Mouse (Mus musculus) MEL (cell line): ENCODE measurements around the gene Matn4. TPM values are rescaled to one million over a fixed set of nuclear protein-coding genes. Genes with fewer than 3 reads are reported as not detected.
A peak's percentile ranks its signal among the peaks of the same experiment; 100 is the strongest.

Experiments
- DNase-seq: peaks from one replicate; pipeline ENCODE4 v3.0.0; 2011; ENCODE audit warnings: low read depth, low spot score
- H3K27ac ChIP-seq: 2 replicates; pipeline ENCODE4 v1.5.1; 2012; ENCODE audit warnings: low read depth, mild to moderate bottlenecking, control low read depth, low read length, moderate library complexity; ENCODE audit not compliant: control insufficient read depth
- H3K27me3 ChIP-seq, 2 experiments: fragments of 150-350 bp in 1 of 2; sonication (generic) in 1 of 2; 2 replicates each; pipeline ENCODE4 v1.6.1; 2012; ENCODE audit warnings: low read length in 2 of 2, mild to moderate bottlenecking in 2 of 2, improper control_type of control experiment in 1 of 2, moderate library complexity in 1 of 2; ENCODE audit not compliant: insufficient read depth in 2 of 2, control insufficient read depth in 1 of 2
- H3K36me3 ChIP-seq, 2 experiments: 2 replicates each; pipeline ENCODE4 v1.6.1; 2012 to 2014; ENCODE audit warnings: low read length in 2 of 2, improper control_type of control experiment in 1 of 2, inconsistent platforms in 1 of 2, mild to moderate bottlenecking in 1 of 2; ENCODE audit not compliant: insufficient read depth in 2 of 2, control insufficient read depth in 1 of 2
- H3K4me1 ChIP-seq, 2 experiments: fragments of 150-350 bp in 1 of 2; sonication (generic) in 1 of 2; 2 replicates each; pipeline ENCODE4 v1.6.1; 2012; ENCODE audit warnings: low read length in 2 of 2, improper control_type of control experiment in 1 of 2, mild to moderate bottlenecking in 1 of 2; ENCODE audit not compliant: insufficient read depth in 2 of 2, control insufficient read depth in 1 of 2
- H3K4me3 ChIP-seq, 2 experiments: fragments of 150-350 bp in 1 of 2; sonication (generic) in 1 of 2; 2 replicates each; pipeline ENCODE4 v1.5.1; 2012; ENCODE audit warnings: low read depth in 2 of 2, low read length in 2 of 2, mild to moderate bottlenecking in 2 of 2, moderate library complexity in 2 of 2, control low read depth in 1 of 2, improper control_type of control experiment in 1 of 2; ENCODE audit not compliant: control insufficient read depth in 1 of 2, insufficient read depth in 1 of 2
- H3K79me2 ChIP-seq: 2 replicates; pipeline ENCODE4 v1.6.1; 2012; ENCODE audit warnings: mild to moderate bottlenecking, low read length, moderate library complexity; ENCODE audit not compliant: control insufficient read depth, poor library complexity, insufficient read depth
- H3K9ac ChIP-seq: 2 replicates; pipeline ENCODE4 v1.6.1; 2012; ENCODE audit warnings: low read depth, mild to moderate bottlenecking, control low read depth, low read length, moderate library complexity; ENCODE audit not compliant: control insufficient read depth, poor library complexity, severe bottlenecking
- H3K9me3 ChIP-seq: fragments of 150-350 bp; sonication (generic); replicated peaks from 2 replicates; pipeline ENCODE4 v1.6.1; 2012; ENCODE audit warnings: mild to moderate bottlenecking, low read length, improper control_type of control experiment, moderate library complexity; ENCODE audit not compliant: insufficient read depth
- BHLHE40 ChIP-seq: IDR thresholded peaks from 2 replicates; pipeline ENCODE4 v1.6.1; 2012; ENCODE audit warnings: low read depth, mild to moderate bottlenecking, inconsistent platforms, low read length, improper control_type of control experiment, borderline replicate concordance
- CHD1 ChIP-seq: IDR thresholded peaks from 2 replicates; pipeline ENCODE4 v1.6.1; 2012; ENCODE audit warnings: low read depth, mild to moderate bottlenecking, inconsistent platforms, low read length, improper control_type of control experiment
- CHD2 ChIP-seq: IDR thresholded peaks from 2 replicates; pipeline ENCODE4 v1.6.1; 2011; ENCODE audit warnings: low read length, improper control_type of control experiment
- E2F4 ChIP-seq: IDR thresholded peaks from 2 replicates; pipeline ENCODE4 v1.6.1; 2011; ENCODE audit warnings: low read depth, low read length, improper control_type of control experiment, borderline replicate concordance
- EP300 ChIP-seq, 2 experiments: IDR thresholded peaks; 2 replicates each; pipeline ENCODE4 v1.6.1; 2011; ENCODE audit warnings: improper control_type of control experiment in 2 of 2, low read length in 2 of 2, low read depth in 1 of 2, mild to moderate bottlenecking in 1 of 2
- ETS1 ChIP-seq: IDR thresholded peaks from 2 replicates; pipeline ENCODE4 v1.6.1; 2012; ENCODE audit warnings: low read depth, mild to moderate bottlenecking, inconsistent platforms, low read length, improper control_type of control experiment, moderate library complexity
- GATA1 ChIP-seq: IDR thresholded peaks from 2 replicates; pipeline ENCODE4 v1.6.1; 2011; ENCODE audit warnings: low read depth, low read length, improper control_type of control experiment
- KAT2A ChIP-seq: conservative IDR thresholded peaks from 2 replicates; pipeline ENCODE4 v1.6.1; 2012; ENCODE audit warnings: low read depth, low read length, improper control_type of control experiment, inconsistent platforms
- MAFK ChIP-seq: IDR thresholded peaks from 2 replicates; pipeline ENCODE4 v1.6.1; 2011; ENCODE audit warnings: low read depth, mild to moderate bottlenecking, low read length, improper control_type of control experiment, borderline replicate concordance
- MAZ ChIP-seq: IDR thresholded peaks from 2 replicates; pipeline ENCODE4 v1.6.1; 2012; ENCODE audit warnings: low read depth, mild to moderate bottlenecking, inconsistent platforms, low read length, improper control_type of control experiment
- MYC ChIP-seq: IDR thresholded peaks from 2 replicates; pipeline ENCODE4 v1.6.1; 2011; ENCODE audit warnings: low read depth, mild to moderate bottlenecking, low read length, improper control_type of control experiment, moderate library complexity
- POLR2A ChIP-seq, 2 experiments: IDR thresholded peaks; 2 replicates each; pipeline ENCODE4 v1.6.1; 2011 to 2012; ENCODE audit warnings: low read length in 2 of 2, mild to moderate bottlenecking in 2 of 2, control low read depth in 1 of 2, improper control_type of control experiment in 1 of 2, low read depth in 1 of 2, moderate library complexity in 1 of 2; ENCODE audit not compliant: control insufficient read depth in 1 of 2, insufficient read depth in 1 of 2, poor library complexity in 1 of 2
- POLR2AphosphoS5 ChIP-seq: IDR thresholded peaks from 2 replicates; pipeline ENCODE4 v1.6.1; 2012; ENCODE audit warnings: low read depth, borderline replicate concordance, mild to moderate bottlenecking, inconsistent platforms, low read length, moderate library complexity, mixed read lengths
- SIN3A ChIP-seq: IDR thresholded peaks from 2 replicates; pipeline ENCODE4 v1.6.1; 2012; ENCODE audit warnings: low read length, improper control_type of control experiment, inconsistent platforms
- TAL1 ChIP-seq: IDR thresholded peaks from 2 replicates; pipeline ENCODE4 v1.6.1; 2012; ENCODE audit warnings: mild to moderate bottlenecking, inconsistent platforms, low read length, moderate library complexity, mixed read lengths
- TCF12 ChIP-seq: IDR thresholded peaks from 2 replicates; pipeline ENCODE4 v1.6.1; 2014; ENCODE audit warnings: low read depth, mild to moderate bottlenecking, inconsistent platforms, low read length, improper control_type of control experiment, moderate library complexity
- USF1 ChIP-seq: IDR thresholded peaks from 2 replicates; pipeline ENCODE4 v1.6.1; 2014; ENCODE audit warnings: low read depth, mild to moderate bottlenecking, inconsistent platforms, low read length, improper control_type of control experiment, moderate library complexity
- USF2 ChIP-seq, 2 experiments: IDR thresholded peaks; 2 replicates each; pipeline ENCODE4 v1.6.1; 2011 to 2012; ENCODE audit warnings: improper control_type of control experiment in 2 of 2, low read length in 2 of 2, borderline replicate concordance in 1 of 2, inconsistent platforms in 1 of 2, low read depth in 1 of 2, mild to moderate bottlenecking in 1 of 2; ENCODE audit not compliant: insufficient read depth in 1 of 2
- ZC3H11A ChIP-seq: IDR thresholded peaks from 2 replicates; pipeline ENCODE4 v1.6.1; 2012; ENCODE audit warnings: low read depth, mild to moderate bottlenecking, inconsistent platforms, low read length, improper control_type of control experiment
- ZKSCAN1 ChIP-seq: IDR thresholded peaks from 2 replicates; pipeline ENCODE4 v1.6.1; 2012; ENCODE audit warnings: low read depth, mild to moderate bottlenecking, inconsistent platforms, low read length, improper control_type of control experiment, moderate library complexity
- polyA plus RNA-seq, 2 experiments: library from polyadenylated mRNA; stranded (reverse) in 1 of 2; unstranded in 1 of 2; fragments of >175 nt in 1 of 2; fragments of >200 nt in 1 of 2; gene quantifications; 2 replicates each; pipeline versions ENCODE4 v1.2.1 to v1.2.4; 2012; ENCODE audit warnings: low replicate concordance in 2 of 2, low read depth in 1 of 2; ENCODE audit not compliant: insufficient read length in 2 of 2, insufficient read depth in 1 of 2, missing spikeins in 1 of 2
- total RNA-seq: library from RNA; depleted of rRNA; stranded (reverse); fragments of 300-350 nt; gene quantifications from 2 replicates; pipeline ENCODE4 v1.2.3, GENCODE M21; 2012

Matn4 gene
- total and polyA plus RNA-seq, 3 experiments: not detected

DNA sequence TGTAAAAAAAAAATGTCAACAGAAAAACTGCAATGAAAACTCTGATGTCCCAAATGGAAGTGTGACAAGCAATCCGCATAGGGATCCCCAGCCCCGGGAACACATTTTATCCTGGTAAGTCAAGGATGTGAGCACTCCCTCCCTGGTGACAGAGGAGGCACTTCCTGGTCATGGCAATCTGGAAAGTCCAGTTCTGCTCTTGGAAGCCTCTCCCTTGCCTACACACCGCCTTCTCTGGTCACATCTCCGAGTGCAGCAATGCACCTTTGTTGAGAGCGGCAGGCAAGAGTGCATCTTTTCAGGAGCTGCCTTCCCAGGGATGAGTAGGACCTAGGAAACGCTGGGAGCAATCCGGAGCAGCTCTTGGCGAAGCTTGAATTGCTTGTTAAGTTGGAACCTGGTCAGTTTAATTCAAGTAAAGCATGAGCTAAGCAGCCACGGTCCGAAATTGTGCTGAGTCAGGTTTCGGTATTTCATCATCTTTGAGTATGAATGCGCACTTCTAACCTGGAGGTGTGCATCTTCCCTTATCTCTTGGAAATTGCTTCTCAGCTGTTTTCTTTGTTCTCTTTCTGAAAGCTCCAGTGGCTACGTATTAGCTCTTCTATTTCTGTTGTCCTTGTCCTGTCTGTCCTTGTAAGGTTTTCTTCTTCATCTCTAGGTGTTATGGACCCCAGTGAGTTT is 43.8 kb downstream of the Matn4 start:
- peak; percentile 12 for DNase-seq
- Histone ChIP-seq H3K79me2 (no peaks in the 10 kb centered on the region), H3K9ac (no peak overlapping the region), H3K4me1 (peaks cover 0 to 3% of the 10 kb centered on the region in 2 experiments; a peak in 1 of 4 replicates), H3K27me3 (no peaks in the 10 kb centered on the region; a peak in 2 of 4 replicates), H3K4me3 (no peak overlapping the region), H3K27ac (no peak overlapping the region), H3K36me3 (peaks cover 0 to 2% of the 10 kb centered on the region in 2 experiments; a peak in 1 of 4 replicates), H3K9me3 (no peaks in the 10 kb centered on the region)
- TF ChIP-seq KAT2A: no peak
- no peak for TF ChIP-seq USF1
- peak; percentile 84 for TF ChIP-seq ETS1
- no peak for TF ChIP-seq CHD2
- TF ChIP-seq BHLHE40: no peak
- no peak for TF ChIP-seq MYC
- no peak for TF ChIP-seq ZKSCAN1
- TF ChIP-seq ZC3H11A: no peak
- no peak for TF ChIP-seq GATA1
- TF ChIP-seq TCF12: no peak
- TF ChIP-seq TAL1: no peak
- no peak for TF ChIP-seq POLR2AphosphoS5
- TF ChIP-seq EP300 (IDR thresholded peaks at IDR 0.05; ENCODE audit: low read depth in 1 of 2, low read length in 2 of 2): no peak
- TF ChIP-seq MAZ: no peak
- TF ChIP-seq CHD1: no peak
- TF ChIP-seq MAFK: peak; percentile 81

DNA sequence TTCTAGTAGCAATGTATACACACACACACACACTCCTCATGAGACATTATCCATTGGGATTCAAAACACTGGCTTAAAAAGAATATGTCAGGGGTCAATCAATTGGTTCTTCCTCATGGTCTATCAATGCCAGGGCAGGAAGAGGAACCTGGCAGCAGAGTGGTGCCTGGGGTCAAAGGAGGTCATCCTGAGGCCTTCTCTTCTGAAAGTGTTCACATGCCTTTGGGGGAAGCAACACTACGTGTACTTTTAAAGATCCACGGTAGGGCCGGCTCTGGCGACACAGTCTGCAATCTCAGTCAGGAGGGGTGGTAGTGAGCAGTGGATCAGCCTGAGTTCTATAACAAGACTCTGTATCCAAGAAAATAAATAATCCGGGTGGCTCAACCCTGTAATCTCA is 45.3 kb downstream of the Matn4 start:
- no peak overlapping the region for H3K4me3 ChIP-seq
- H3K27me3 ChIP-seq: peaks cover 0 to 1% of the 10 kb centered on the region in 2 experiments; a peak in 2 of 4 replicates
- H3K9ac ChIP-seq: no peak overlapping the region
- no peaks in the 10 kb centered on the region for H3K9me3 ChIP-seq
- H3K27ac ChIP-seq: no peak overlapping the region
- H3K4me1 ChIP-seq: peaks cover 0 to 3% of the 10 kb centered on the region in 2 experiments; a peak in 1 of 4 replicates
- peaks cover 0 to 2% of the 10 kb centered on the region in 2 experiments; a peak in 1 of 4 replicates for H3K36me3 ChIP-seq
- DNase-seq: no peak
- no peaks in the 10 kb centered on the region for H3K79me2 ChIP-seq
- TF ChIP-seq E2F4 (no peak), USF2 (IDR thresholded peaks at IDR 0.05; ENCODE audit: borderline replicate concordance in 1 of 2, insufficient read depth in 1 of 2, low read depth in 1 of 2, low read length in 2 of 2) (no peak), POLR2A (IDR thresholded peaks at IDR 0.05; ENCODE audit: control insufficient read depth in 1 of 2, insufficient read depth in 1 of 2, low read depth in 1 of 2, low read length in 2 of 2, poor library complexity in 1 of 2) (no peak), SIN3A (no peak)
